Mouse (Mus musculus) stomach, embryonic 15.5 days (tissue): ENCODE measurements at regions not wholly inside any gene's neighbourhood (a gene's known extent, or its start where the extent isn't known, plus 50 kb on each side); places are given as distances from the start of the nearest gene placed in this dataset.

Experiments used
- ATAC-seq: fragments of 200-750 bp; cut with Nextera tagmentation; 2 replicates; pipeline ENCODE4 v1.8.0; 2017; ENCODE audit warnings: low read depth, moderate number of reproducible peaks, moderate TSS enrichment; ENCODE audit not compliant: insufficient read depth, low FRiP score
- H3K27ac ChIP-seq: fragments of 300-500 bp; sonication (generic); 2 replicates; pipeline ENCODE4 v1.5.1; 2015; ENCODE audit warnings: mild to moderate bottlenecking, inconsistent platforms
- H3K27me3 ChIP-seq: fragments of 300-500 bp; sonication (generic); replicated peaks from 2 replicates; pipeline ENCODE4 v1.6.1; 2015; ENCODE audit warnings: inconsistent platforms
- H3K36me3 ChIP-seq: fragments of 300-500 bp; sonication (generic); 2 replicates; pipeline ENCODE4 v1.6.1; 2015; ENCODE audit warnings: inconsistent platforms
- H3K4me1 ChIP-seq: fragments of 300-500 bp; sonication (generic); 2 replicates; pipeline ENCODE4 v1.6.1; 2015; ENCODE audit warnings: inconsistent platforms
- H3K4me2 ChIP-seq: fragments of 300-500 bp; sonication (generic); 2 replicates; pipeline ENCODE4 v1.6.1; 2015; ENCODE audit warnings: mild to moderate bottlenecking, inconsistent platforms
- H3K4me3 ChIP-seq: fragments of 300-500 bp; sonication (generic); replicated peaks from 2 replicates; pipeline ENCODE4 v1.5.1; 2015; ENCODE audit warnings: inconsistent platforms
- H3K9ac ChIP-seq: fragments of 300-500 bp; sonication (generic); 2 replicates; pipeline ENCODE4 v1.6.1; 2015; ENCODE audit warnings: inconsistent platforms
- H3K9me3 ChIP-seq: fragments of 300-500 bp; sonication (generic); 2 replicates; pipeline ENCODE4 v1.6.1; 2016; ENCODE audit warnings: inconsistent platforms
- WGBS: fragments of 180-500 bp; shearing (Covaris S2); methylation state at CpG from one replicate; pipeline ENCODE4 v1.1.7; 2015; 5-methylcytosine and 5-hydroxymethylcytosine counted together

DNA sequence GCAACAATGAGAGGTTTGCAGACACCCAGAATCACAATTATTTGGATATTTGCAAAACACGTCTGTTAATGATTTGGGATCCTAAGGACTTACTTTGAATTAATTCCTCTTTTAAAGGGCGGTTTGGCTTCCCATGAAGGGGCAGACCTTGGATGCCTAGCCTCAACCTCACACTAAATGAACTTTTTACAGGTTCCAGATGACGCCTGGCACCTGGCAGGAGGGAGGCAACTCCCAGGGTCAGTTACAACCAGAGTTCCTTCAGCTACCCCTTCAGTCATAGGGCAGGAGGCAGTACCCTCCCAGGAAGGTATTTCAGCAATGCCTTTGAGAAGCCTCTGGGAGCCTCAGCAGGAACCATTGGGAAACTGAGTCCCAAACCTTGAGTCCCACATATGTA is 57.9 kb upstream of the Stx18 start:
- Histone ChIP-seq H3K36me3 (no peaks in the 10 kb centered on the region), H3K4me3 (no peak overlapping the region), H3K4me2 (no peak overlapping the region), H3K9ac (no peak overlapping the region), H3K9me3 (no peaks in the 10 kb centered on the region), H3K4me1 (no peaks in the 10 kb centered on the region), H3K27me3 (no peaks in the 10 kb centered on the region), H3K27ac (no peak overlapping the region)
- ATAC-seq: no peak
- 76% methylated on average over 3 of the region's 3 CpGs for WGBS

DNA sequence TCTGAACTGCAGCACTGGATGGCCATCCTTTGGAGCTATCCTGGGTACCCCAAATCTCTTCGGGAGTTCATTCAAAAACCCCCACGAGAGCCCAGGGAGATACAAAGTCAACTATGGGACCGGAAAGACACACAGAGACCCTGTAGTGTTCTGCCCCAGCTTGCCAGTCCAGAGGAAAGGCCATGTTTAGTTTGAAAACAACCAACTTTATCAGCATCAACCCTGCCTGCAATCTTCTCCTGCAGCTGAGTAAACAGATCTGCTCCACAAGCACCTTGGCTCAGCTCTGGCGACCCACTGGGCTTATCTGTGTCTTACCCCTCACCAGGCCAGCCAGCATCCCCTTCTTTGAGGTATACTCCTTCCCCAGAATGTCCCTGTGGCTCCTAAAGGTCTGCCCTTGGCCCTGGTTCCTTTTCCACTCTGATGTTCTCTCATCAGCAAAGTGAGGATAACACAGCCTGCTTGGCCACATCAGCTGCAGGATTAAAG is 61.6 kb upstream of the Stx18 start:
- H3K36me3 ChIP-seq: no peaks in the 10 kb centered on the region
- 43% methylated on average over 4 of the region's 4 CpGs for WGBS
- no peak for ATAC-seq
- H3K4me2 ChIP-seq: no peak overlapping the region
- no peaks in the 10 kb centered on the region for H3K9me3 ChIP-seq
- H3K4me1 ChIP-seq: no peaks in the 10 kb centered on the region
- H3K27ac ChIP-seq: no peak overlapping the region
- H3K27me3 ChIP-seq: no peaks in the 10 kb centered on the region
- H3K4me3 ChIP-seq: no peak overlapping the region
- no peak overlapping the region for H3K9ac ChIP-seq

DNA sequence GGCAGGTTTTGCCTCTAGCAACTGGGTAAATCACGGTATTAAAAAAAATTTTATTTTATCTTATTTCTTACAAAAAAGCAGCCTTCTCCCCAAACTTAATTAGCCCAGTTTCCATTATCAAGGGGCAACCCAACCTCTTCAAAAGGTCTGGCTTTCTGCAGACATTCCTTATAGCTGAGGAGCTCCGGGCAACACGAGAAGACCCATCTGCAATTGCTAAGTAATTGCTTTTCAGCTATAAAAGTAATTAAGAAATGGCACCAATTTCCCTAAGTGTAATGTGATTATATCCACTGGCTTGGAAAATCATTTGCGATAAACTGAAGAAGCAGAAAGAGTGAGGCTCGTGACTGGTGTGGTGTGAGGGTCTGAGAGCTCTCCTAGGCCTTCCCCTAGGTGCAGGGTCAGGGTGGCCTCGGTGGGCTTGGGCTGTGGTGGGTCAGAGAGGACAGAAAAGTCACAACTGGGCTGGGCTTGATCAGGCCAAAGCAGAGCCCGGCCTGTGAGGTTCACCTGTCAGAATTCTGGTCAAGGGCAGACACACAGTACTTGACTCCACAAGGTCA is 65.5 kb upstream of the Stx18 start:
- no peak overlapping the region for H3K4me2 ChIP-seq
- WGBS: 82% methylated on average over 7 of the region's 7 CpGs
- H3K9ac ChIP-seq: no peak overlapping the region
- peaks cover 12% of the 10 kb centered on the region for H3K27me3 ChIP-seq
- no peak overlapping the region for H3K27ac ChIP-seq
- no peak overlapping the region for H3K4me3 ChIP-seq
- H3K36me3 ChIP-seq: no peaks in the 10 kb centered on the region
- H3K9me3 ChIP-seq: no peaks in the 10 kb centered on the region
- 0 out of 2 replicates have a peak, but pooled peaks cover 7% of the 10 kb centered on the region for H3K4me1 ChIP-seq
- ATAC-seq: no peak

DNA sequence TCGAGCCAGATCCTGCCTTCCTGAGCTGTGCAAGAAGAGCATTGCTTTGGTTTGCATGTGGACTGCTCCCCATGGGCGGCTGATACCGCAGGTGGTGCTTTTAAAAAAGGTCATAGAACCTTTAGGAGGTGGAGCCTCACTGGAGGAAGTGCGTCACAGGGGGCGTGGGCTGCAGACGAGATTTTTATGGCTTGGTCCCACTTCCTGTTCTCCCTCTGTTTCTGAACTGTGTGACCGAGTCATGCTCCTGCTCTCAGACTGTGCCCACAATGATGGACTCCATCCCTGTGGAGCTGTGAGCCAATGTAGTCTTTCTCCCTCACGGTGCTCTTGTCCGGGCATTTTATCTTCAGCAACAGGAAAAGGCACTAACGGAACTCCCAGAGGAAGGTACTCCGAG is 66.8 kb upstream of the Stx18 start:
- Histone ChIP-seq H3K27me3 (peaks cover 23% of the 10 kb centered on the region), H3K27ac (no peak overlapping the region), H3K4me3 (no peak overlapping the region), H3K36me3 (no peaks in the 10 kb centered on the region), H3K4me2 (no peak overlapping the region), H3K4me1 (0 out of 2 replicates have a peak, but pooled peaks cover 12% of the 10 kb centered on the region), H3K9me3 (no peaks in the 10 kb centered on the region), H3K9ac (no peak overlapping the region)
- ATAC-seq: no peak
- WGBS: 59% methylated on average over 11 of the region's 11 CpGs

DNA sequence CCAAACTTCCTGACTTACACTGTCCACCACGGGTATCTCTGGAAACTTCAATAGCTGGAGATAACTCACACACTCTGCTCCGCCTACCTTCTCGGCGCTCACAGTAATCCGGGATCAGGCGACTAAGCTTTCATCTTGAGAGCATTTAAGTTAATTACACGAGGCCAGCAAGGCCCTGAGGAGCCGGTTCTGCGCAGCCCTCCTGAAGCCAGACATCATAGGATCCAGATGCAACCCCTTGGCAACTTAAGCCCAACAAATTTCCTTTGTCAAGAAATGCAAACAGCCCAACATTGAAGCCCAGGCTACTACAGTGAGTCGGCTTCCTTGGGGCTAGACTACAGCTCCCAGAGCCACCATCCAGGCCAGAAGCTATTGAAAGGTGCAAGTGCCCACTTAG is 69.9 kb upstream of the Stx18 start:
- H3K4me3 ChIP-seq: no peak overlapping the region

DNA sequence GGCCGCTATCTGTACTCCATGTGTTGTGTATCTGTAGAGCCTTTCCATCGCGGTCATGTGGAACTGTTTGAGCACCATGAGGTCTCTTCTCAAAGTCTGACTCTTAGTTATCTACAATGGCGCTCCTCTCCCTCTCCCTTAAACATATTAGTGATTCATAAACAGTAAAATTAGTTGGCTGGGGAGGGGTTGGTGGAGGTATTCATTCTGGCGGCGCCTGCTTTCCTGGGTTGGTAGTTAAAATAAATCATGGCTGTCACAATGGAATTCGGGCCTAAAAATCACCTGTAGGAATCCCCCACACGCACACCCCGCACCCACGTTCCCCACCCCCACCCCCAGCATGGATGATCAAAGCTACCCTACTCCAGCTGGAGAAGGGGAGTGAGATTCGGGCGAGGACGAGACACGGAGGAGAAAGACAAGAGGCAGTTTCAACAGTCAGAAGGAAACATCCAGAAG is 70.6 kb upstream of the Stx18 start:
- Histone ChIP-seq H3K4me2 (peak overlapping the region; percentile 25; the same call in 1 of the 2 replicates), H3K4me3 (no peak overlapping the region), H3K27me3 (peaks cover 23% of the 10 kb centered on the region), H3K4me1 (0 out of 2 replicates have a peak, but pooled peaks cover 12% of the 10 kb centered on the region), H3K27ac (no peak overlapping the region), H3K9me3 (no peaks in the 10 kb centered on the region), H3K36me3 (no peaks in the 10 kb centered on the region), H3K9ac (no peak overlapping the region)
- WGBS: 2% methylated on average over 14 of the region's 14 CpGs
- no peak for ATAC-seq

More for the DNA sequence above, 69.9 kb upstream of the Stx18 start:
- no peak overlapping the region for H3K27ac ChIP-seq
- H3K9ac ChIP-seq: no peak overlapping the region
- no peaks in the 10 kb centered on the region for H3K36me3 ChIP-seq
- no peak overlapping the region for H3K4me2 ChIP-seq
- H3K4me1 ChIP-seq: 0 out of 2 replicates have a peak, but pooled peaks cover 12% of the 10 kb centered on the region
- H3K9me3 ChIP-seq: no peaks in the 10 kb centered on the region
- ATAC-seq: no peak
- peaks cover 23% of the 10 kb centered on the region for H3K27me3 ChIP-seq
- WGBS: 10% methylated on average over 10 of the region's 10 CpGs

DNA sequence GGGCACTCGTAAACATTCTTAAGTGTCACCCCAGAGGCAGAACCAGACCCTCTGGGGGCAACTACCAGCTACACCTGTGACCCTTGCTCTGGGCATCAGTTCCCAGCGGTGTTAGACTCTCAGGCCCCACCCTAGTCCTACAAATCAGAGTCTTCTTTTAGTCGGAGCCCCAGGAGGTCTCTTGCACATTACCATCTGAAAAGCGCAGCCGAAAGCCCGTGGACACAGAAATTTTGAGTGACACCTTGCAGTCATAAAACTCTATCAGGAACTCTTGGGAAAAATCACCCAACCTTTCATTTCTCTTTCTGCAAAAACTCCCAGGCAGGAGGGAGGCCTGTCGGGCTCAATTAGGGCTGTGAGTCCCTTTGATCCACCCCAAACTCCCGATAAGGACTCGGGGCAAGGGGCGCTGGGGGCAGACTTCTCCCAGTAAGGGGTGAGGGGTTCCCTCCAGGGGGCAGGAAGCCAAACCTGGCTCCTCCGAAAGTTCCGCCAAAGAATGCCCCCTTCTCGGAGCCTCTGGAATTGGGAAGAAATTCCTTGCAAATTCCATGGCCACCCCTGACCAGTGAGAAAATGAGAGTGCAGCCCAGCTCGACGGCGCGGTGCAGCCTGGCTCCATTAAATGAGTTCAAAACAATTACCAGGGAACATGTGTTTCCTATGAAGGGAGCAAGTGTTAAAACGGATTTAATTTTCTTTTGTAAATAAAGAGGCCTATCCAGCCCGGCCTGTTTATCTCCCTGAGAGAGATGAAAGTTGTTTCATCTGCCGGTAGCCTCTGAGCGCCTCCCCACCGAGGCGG is 71.2 kb upstream of the Stx18 start:
- 10% methylated on average over 23 of the region's 23 CpGs for WGBS
- H3K9me3 ChIP-seq: no peaks in the 10 kb centered on the region
- H3K27me3 ChIP-seq: peaks cover 23% of the 10 kb centered on the region
- no peak for ATAC-seq
- H3K9ac ChIP-seq: no peak overlapping the region
- no peak overlapping the region for H3K27ac ChIP-seq
- peak overlapping the region; percentile 25; the same call in 1 of the 2 replicates for H3K4me2 ChIP-seq
- H3K4me3 ChIP-seq: no peak overlapping the region
- no peaks in the 10 kb centered on the region for H3K36me3 ChIP-seq
- 0 out of 2 replicates have a peak, but pooled peaks cover 12% of the 10 kb centered on the region for H3K4me1 ChIP-seq

DNA sequence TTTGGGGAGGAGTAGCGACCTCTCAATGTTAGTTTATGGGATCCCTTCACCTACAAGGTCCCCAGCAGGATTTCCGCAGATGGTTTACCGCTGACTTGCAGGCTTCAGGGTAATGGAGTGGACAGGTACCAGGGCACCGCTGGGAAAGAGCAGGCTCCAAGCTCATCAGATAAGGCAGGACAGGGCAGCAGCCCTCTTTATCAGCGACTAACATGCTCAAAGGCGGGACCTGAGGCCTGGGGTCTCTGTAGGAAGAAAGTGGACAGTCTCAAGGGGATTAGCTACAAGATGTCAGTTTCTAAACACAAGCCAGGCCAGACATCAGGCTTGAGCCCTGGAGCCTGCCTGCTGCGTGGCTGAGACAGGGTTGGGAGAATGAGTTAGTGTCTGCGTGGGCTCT is 74.9 kb upstream of the Stx18 start:
- Histone ChIP-seq H3K4me3 (no peak overlapping the region), H3K36me3 (no peaks in the 10 kb centered on the region), H3K27me3 (peaks cover 17% of the 10 kb centered on the region), H3K4me2 (no peak overlapping the region), H3K9ac (no peak overlapping the region), H3K9me3 (no peaks in the 10 kb centered on the region), H3K27ac (no peak overlapping the region), H3K4me1 (0 out of 2 replicates have a peak, but pooled peaks cover 11% of the 10 kb centered on the region)
- ATAC-seq: no peak
- WGBS: 50% methylated on average over 8 of the region's 8 CpGs

DNA sequence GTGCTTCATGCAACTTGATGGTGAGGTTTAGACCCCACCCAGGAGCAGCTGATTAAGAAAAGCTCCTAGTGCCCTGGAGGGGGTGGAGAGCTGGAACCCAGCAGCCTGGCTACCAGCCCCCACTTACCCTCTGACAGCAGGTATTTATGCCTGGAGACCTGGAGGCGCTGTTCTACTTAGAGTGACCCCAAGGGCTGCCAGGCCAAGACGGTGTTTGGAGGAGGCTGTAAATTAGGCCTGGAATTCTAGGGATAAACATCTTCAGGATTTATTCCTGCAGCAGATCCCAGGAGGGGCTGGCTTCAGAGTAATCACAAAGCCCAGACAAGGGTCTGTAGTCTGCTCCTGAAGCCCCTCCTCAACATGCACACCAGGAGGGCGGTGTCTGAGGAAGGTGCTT is 76.0 kb upstream of the Stx18 start:
- Histone ChIP-seq H3K4me2 (no peak overlapping the region), H3K27ac (no peak overlapping the region), H3K36me3 (no peaks in the 10 kb centered on the region), H3K27me3 (0 out of 2 replicates have a peak, but pooled peaks cover 7% of the 10 kb centered on the region), H3K4me3 (no peak overlapping the region), H3K9ac (no peak overlapping the region), H3K9me3 (no peaks in the 10 kb centered on the region), H3K4me1 (0 out of 2 replicates have a peak, but pooled peaks cover under 1% of the 10 kb centered on the region)
- 33% methylated on average over 3 of the region's 3 CpGs for WGBS
- ATAC-seq: no peak

DNA sequence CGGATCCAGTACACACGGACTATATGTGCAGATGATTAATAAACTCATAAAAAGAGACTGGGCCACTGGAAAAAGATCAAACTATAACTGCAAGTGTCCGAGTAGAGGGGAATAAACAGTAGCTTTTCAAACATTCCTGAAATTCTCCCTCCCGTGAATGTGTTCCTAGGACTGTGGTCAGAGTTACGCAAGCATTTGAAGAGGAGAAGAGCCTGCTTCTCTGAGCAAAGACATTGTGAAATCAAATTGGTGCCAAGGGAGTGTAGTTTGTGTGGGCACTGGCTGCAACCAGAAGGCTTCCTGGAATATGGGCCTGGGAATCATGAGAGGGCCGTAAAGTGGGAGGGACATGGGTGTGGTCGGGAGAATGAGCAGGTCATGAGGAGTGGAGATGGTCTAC is 78.3 kb upstream of the Stx18 start:
- whole genome bisulfite sequencing: 57% methylated on average over 7 of the region's 7 CpGs
- Histone ChIP-seq H3K4me2 (no peak overlapping the region), H3K4me1 (no peaks in the 10 kb centered on the region), H3K9me3 (no peaks in the 10 kb centered on the region), H3K9ac (no peak overlapping the region), H3K27ac (no peak overlapping the region), H3K4me3 (no peak overlapping the region), H3K27me3 (no peaks in the 10 kb centered on the region), H3K36me3 (no peaks in the 10 kb centered on the region)
- no peak for ATAC-seq

DNA sequence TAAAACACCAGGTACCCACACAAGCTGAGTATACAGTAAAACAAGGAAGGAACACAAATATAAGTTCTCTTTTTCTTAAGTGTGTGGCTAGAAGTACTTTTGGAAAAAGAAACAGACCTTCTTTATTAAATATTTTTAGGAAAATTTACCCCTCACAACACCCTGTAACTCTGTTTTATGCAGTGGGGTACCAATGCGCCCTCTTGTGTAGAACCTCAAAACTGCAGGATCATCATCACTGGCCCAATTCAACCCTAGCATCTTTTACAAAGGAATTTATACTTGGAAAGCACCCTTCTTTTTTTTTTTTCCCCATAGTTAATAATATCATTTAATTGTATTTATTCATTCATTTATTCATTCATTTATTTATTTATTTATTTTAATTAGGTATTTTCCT is 86.4 kb upstream of the Stx18 start:
- 6% methylated on average over 1 of the region's 1 CpGs for WGBS
- H3K4me2 ChIP-seq: no peak overlapping the region
- H3K9me3 ChIP-seq: no peaks in the 10 kb centered on the region
- no peak overlapping the region for H3K9ac ChIP-seq
- no peaks in the 10 kb centered on the region for H3K36me3 ChIP-seq
- no peaks in the 10 kb centered on the region for H3K4me1 ChIP-seq
- ATAC-seq: no peak
- no peaks in the 10 kb centered on the region for H3K27me3 ChIP-seq
- no peak overlapping the region for H3K27ac ChIP-seq
- H3K4me3 ChIP-seq: no peak overlapping the region

DNA sequence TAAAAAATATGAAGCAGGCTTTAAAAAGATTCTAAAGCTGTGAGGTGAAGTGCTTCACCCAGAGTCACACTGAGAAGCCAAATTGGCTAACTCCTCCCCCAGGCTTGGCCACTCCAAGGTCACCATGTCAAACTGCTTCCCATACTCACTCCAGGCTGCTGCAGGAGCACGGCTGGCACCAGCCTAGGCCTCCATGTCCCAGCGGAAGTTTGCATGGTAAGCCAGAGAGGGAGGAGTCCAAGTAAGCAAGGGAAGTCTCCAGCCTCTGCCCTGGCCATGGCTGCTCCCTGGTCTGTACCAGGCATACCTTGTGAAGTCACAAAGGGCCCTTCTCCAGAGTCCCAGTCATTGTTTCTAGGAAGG is 105.8 kb upstream of the Stx18 start:
- WGBS: 20% methylated on average over 2 of the region's 2 CpGs
- no peak overlapping the region for H3K4me2 ChIP-seq
- H3K4me1 ChIP-seq: 0 out of 2 replicates have a peak, but pooled peaks cover 3% of the 10 kb centered on the region
- H3K27ac ChIP-seq: no peak overlapping the region
- no peak for ATAC-seq
- no peak overlapping the region for H3K4me3 ChIP-seq
- no peaks in the 10 kb centered on the region for H3K36me3 ChIP-seq
- H3K9me3 ChIP-seq: no peaks in the 10 kb centered on the region
- no peak overlapping the region for H3K9ac ChIP-seq
- no peaks in the 10 kb centered on the region for H3K27me3 ChIP-seq
